Mouse (Mus musculus): ENCODE data around the gene Fam183b.
"Not testable (repeated sequence)": the region's sequence is repeated elsewhere in the genome, so short reads cannot be mapped to it uniquely, and the experiment has no call there.

Fam183b gene

DNA sequence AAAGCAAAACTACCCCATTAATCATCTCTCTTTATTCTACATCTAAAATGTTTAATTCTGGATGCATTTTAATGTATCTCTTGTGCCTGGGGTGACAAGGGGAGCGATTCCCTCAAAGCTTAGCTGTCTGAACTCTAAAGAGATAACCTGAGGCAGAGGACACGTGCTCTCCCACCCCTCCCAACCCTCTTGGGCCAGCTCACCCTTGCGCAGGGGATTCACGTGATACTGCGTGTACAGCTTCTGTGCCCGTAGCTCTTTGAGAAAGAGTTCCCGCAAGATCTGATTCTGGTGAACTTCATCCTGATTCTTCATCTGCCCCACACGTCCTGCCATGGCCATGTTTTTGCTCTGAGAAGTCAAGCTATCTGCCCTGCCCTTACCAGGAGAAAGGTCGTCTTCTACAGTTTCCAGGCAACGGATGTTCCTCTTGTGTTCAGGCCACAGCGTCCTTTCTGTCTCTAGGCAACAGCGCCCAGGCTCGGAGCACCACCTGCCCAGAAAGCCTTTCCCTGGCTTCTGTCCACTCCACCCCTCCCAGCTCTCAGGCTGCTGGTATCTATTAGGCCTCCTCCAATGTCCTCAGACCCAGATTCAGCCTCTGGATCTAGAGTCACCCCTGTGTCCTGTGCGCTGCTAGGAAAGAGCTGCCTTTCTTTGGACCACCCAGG is at the start of gene Fam183b:
Gene Fam183b, minus strand, starts transcription at position 403 of the 671 bp plus-strand sequence.
- Histone ChIP-seq H3K27me3 (ENCODE audit: insufficient read depth, low read length) (no peaks in the 10 kb centered on the region), H3K4me3 (replicated peaks; ENCODE audit: low read length) (peak within 1 kb of the TSS; percentile 20; the same call in 1 of the 2 replicates), H3K4me1 (replicated peaks; ENCODE audit: low read depth, low read length) (peaks cover 20% of the 10 kb centered on the region), H3K9me3 (ENCODE audit: low read length) (no peaks in the 10 kb centered on the region), H3K36me3 (ENCODE audit: insufficient read depth, low read length) (no peaks in the 10 kb centered on the region)
- TF ChIP-seq CTCF (conservative IDR thresholded peaks at IDR 0.05; ENCODE audit: low read length) (no peak), NANOG (IDR thresholded peaks at IDR 0.05; ENCODE audit: borderline replicate concordance, low read length) (no peak), POU5F1 (IDR thresholded peaks at IDR 0.05; ENCODE audit: borderline replicate concordance, low read length) (no peak)

- peaks cover 21% of the 10 kb centered on the region for H3K36me3 ChIP-seq (ENCODE audit: insufficient read depth, low read length)
- H3K4me1 ChIP-seq (replicated peaks; ENCODE audit: low read depth, low read length) = peaks cover 7% of the 10 kb centered on the region
- TF ChIP-seq NANOG (IDR thresholded peaks at IDR 0.05; ENCODE audit: borderline replicate concordance, low read length) (no peak), CTCF (conservative IDR thresholded peaks at IDR 0.05; ENCODE audit: low read length) (no peak), POU5F1 (IDR thresholded peaks at IDR 0.05; ENCODE audit: borderline replicate concordance, low read length) (no peak)
- peaks cover 5% of the 10 kb centered on the region; the same call in 1 of the 2 replicates for H3K9me3 ChIP-seq (ENCODE audit: low read length)
- H3K4me3 ChIP-seq (replicated peaks; ENCODE audit: low read length) = no peak overlapping the region
- H3K27me3 ChIP-seq (ENCODE audit: insufficient read depth, low read length) = no peaks in the 10 kb centered on the region
Measured at GRCm38 (mm10) chr11:58849731-58850130, 48.0 kb upstream of the Fam183b start.

DNA sequence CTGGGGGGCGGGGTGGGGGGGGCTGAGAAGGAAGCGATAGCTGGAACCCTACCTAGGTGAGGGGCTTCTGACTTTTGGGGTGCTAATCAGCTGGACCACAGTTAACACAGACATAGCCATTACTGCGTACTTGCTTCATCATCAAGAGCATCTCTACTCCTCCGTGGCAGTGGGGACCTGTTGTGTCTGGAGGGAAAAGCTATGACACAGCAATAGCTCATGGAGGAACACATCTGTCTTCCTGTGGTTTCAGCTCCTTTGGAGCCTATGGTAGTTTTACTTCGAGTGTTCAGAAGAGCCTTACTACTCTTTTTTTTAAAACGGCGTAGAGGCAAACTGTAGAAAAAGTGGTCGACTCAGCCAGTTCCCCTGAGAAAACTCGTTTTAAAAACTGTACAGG is 45.9 kb upstream of the Fam183b start:
- peak overlapping the region; percentile 92 for H3K4me3 ChIP-seq (replicated peaks; ENCODE audit: low read length)
- TF ChIP-seq NANOG (IDR thresholded peaks at IDR 0.05; ENCODE audit: borderline replicate concordance, low read length) = no peak
- peaks cover 5% of the 10 kb centered on the region; the same call in 1 of the 2 replicates for H3K9me3 ChIP-seq (ENCODE audit: low read length)
- H3K27me3 ChIP-seq (ENCODE audit: insufficient read depth, low read length) = no peaks in the 10 kb centered on the region
- peaks cover 7% of the 10 kb centered on the region for H3K4me1 ChIP-seq (replicated peaks; ENCODE audit: low read depth, low read length)
- H3K36me3 ChIP-seq (ENCODE audit: insufficient read depth, low read length) = peaks cover 14% of the 10 kb centered on the region

- TF ChIP-seq POU5F1 (IDR thresholded peaks at IDR 0.05; ENCODE audit: borderline replicate concordance, low read length) = no peak
- no peak for TF ChIP-seq CTCF (conservative IDR thresholded peaks at IDR 0.05; ENCODE audit: low read length)
- no peak for TF ChIP-seq NANOG (IDR thresholded peaks at IDR 0.05; ENCODE audit: borderline replicate concordance, low read length)
- H3K4me3 ChIP-seq (replicated peaks; ENCODE audit: low read length) = peak within 1 kb of the TSS; percentile 92
- peaks cover 7% of the 10 kb centered on the region for H3K4me1 ChIP-seq (replicated peaks; ENCODE audit: low read depth, low read length)
- peaks cover 5% of the 10 kb centered on the region; the same call in 1 of the 2 replicates for H3K9me3 ChIP-seq (ENCODE audit: low read length)
- H3K36me3 ChIP-seq (ENCODE audit: insufficient read depth, low read length) = peaks cover 14% of the 10 kb centered on the region
- no peaks in the 10 kb centered on the region for H3K27me3 ChIP-seq (ENCODE audit: insufficient read depth, low read length)
Measured at GRCm38 (mm10) chr11:58846919-58847461, 45.2 kb upstream of the Fam183b start, which contains the start of gene Gm12258. Gm12258 (plus strand) TSS chr11:58847158.

GRCm38 (mm10) chr11:58838951-58839350 is 37.2 kb upstream of the Fam183b start, which contains the start of gene Olfr311:
Olfr311 (plus strand) TSS chr11:58839251.
- not testable (repeated sequence) for H3K9me3 ChIP-seq (ENCODE audit: low read length); H3K4me1 ChIP-seq (replicated peaks; ENCODE audit: low read depth, low read length); H3K36me3 ChIP-seq (ENCODE audit: insufficient read depth, low read length); H3K27me3 ChIP-seq (ENCODE audit: insufficient read depth, low read length); H3K4me3 ChIP-seq (replicated peaks; ENCODE audit: low read length)

GRCm38 (mm10) chr11:58832541-58832940 is 30.8 kb upstream of the Fam183b start:
- not testable (repeated sequence) for H3K4me3 ChIP-seq (replicated peaks; ENCODE audit: low read length); H3K4me1 ChIP-seq (replicated peaks; ENCODE audit: low read depth, low read length); H3K27me3 ChIP-seq (ENCODE audit: insufficient read depth, low read length); H3K9me3 ChIP-seq (ENCODE audit: low read length); H3K36me3 ChIP-seq (ENCODE audit: insufficient read depth, low read length)

DNA sequence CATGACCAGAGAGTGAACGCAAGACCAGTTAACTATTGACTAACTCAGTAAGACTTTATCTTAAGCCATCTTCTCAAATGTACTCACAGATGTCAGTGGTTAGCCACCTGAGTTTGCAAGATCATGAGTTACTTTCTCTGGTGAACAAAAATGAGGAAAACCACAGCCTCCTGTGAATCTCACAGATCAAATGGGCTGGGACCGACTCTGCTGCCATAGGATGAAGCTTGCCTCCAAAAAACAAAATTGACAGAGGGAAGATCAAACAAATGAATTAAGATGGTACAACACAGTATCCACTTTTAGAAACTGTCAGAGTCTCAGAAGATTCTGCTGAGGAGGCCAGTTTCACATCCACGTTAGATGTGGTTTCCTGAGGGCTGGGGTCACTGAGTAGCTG is 28.0 kb upstream of the Fam183b start:
- H3K36me3 ChIP-seq (ENCODE audit: insufficient read depth, low read length) = no peaks in the 10 kb centered on the region
- no peaks in the 10 kb centered on the region for H3K9me3 ChIP-seq (ENCODE audit: low read length)
- H3K4me3 ChIP-seq (replicated peaks; ENCODE audit: low read length) = no peak overlapping the region
- no peaks in the 10 kb centered on the region for H3K4me1 ChIP-seq (replicated peaks; ENCODE audit: low read depth, low read length)
- no peaks in the 10 kb centered on the region for H3K27me3 ChIP-seq (ENCODE audit: insufficient read depth, low read length)
- no peak for TF ChIP-seq POU5F1 (IDR thresholded peaks at IDR 0.05; ENCODE audit: borderline replicate concordance, low read length)
- TF ChIP-seq CTCF (conservative IDR thresholded peaks at IDR 0.05; ENCODE audit: low read length) = no peak
- TF ChIP-seq NANOG (IDR thresholded peaks at IDR 0.05; ENCODE audit: borderline replicate concordance, low read length) = no peak

DNA sequence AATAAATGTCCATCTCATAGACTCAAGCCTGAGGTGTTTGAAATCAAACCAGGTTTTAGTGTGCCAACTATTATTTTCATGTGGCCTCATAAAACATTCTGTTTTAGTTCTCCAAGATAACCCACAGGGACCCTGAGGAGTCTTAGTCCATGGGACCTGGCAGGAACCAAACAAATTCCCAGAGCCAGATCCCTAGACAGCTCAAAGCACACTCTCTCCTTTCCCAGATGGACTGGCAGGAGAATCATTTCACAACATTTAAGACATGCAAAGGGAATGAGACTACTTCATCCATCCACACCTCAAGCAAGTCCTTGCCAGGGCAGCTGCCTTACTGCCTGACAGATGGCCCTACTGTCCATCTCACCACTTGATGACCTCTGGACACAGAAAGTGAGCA is 27.2 kb upstream of the Fam183b start, which contains the start of gene Olfr312:
Gene Olfr312, plus strand, starts transcription at position 301 of the 400 bp plus-strand sequence.
- not testable (repeated sequence) for H3K9me3 ChIP-seq (ENCODE audit: low read length); H3K4me1 ChIP-seq (replicated peaks; ENCODE audit: low read depth, low read length); H3K4me3 ChIP-seq (replicated peaks; ENCODE audit: low read length); H3K36me3 ChIP-seq (ENCODE audit: insufficient read depth, low read length); H3K27me3 ChIP-seq (ENCODE audit: insufficient read depth, low read length)

DNA sequence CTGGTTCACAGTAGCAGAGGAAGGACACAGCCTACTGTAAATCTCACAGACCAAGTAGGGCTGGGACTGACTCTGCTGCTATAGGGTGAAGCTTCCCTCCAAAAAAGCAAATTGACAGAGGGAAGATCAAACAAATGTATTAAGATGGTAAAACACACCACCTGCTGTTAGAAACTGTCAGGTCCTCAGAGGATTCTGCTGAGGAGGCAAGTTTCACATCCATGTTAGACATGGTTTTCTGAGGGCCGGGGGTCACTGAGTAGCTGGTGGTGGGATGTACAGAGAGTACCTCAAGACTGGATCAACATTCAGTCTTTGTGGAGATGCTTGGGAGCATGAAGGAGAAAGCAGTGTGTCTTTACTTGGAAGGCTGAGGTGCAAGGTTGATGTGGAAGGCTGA is 13.9 kb upstream of the Fam183b start:
- no peaks in the 10 kb centered on the region for H3K36me3 ChIP-seq (ENCODE audit: insufficient read depth, low read length)
- no peaks in the 10 kb centered on the region for H3K9me3 ChIP-seq (ENCODE audit: low read length)
- H3K4me3 ChIP-seq (replicated peaks; ENCODE audit: low read length) = no peak overlapping the region
- no peak for TF ChIP-seq POU5F1 (IDR thresholded peaks at IDR 0.05; ENCODE audit: borderline replicate concordance, low read length)
- TF ChIP-seq CTCF (conservative IDR thresholded peaks at IDR 0.05; ENCODE audit: low read length) = no peak
- no peak for TF ChIP-seq NANOG (IDR thresholded peaks at IDR 0.05; ENCODE audit: borderline replicate concordance, low read length)
- H3K27me3 ChIP-seq (ENCODE audit: insufficient read depth, low read length) = no peaks in the 10 kb centered on the region
- H3K4me1 ChIP-seq (replicated peaks; ENCODE audit: low read depth, low read length) = no peaks in the 10 kb centered on the region

- H3K4me3 ChIP-seq (replicated peaks; ENCODE audit: low read length); H3K27me3 ChIP-seq (ENCODE audit: insufficient read depth, low read length); H3K36me3 ChIP-seq (ENCODE audit: insufficient read depth, low read length); H3K9me3 ChIP-seq (ENCODE audit: low read length); H3K4me1 ChIP-seq (replicated peaks; ENCODE audit: low read depth, low read length): not testable (repeated sequence)
Measured at GRCm38 (mm10) chr11:58814700-58815099, 12.9 kb upstream of the Fam183b start, which contains the start of gene Olfr313. Olfr313 (plus strand) TSS chr11:58815000.
